Mouse (Mus musculus) stomach, embryonic 15.5 days (tissue): ENCODE results near the gene Gm49711. TPM values are rescaled to one million over a fixed set of nuclear protein-coding genes. Genes with fewer than 3 reads are reported as not detected.
A peak's percentile ranks its signal among the peaks of the same experiment; 100 is the strongest.

Experiments used
- ATAC-seq: fragments of 200-750 bp; cut with Nextera tagmentation; 2 replicates; pipeline ENCODE4 v1.8.0; 2017; ENCODE audit warnings: low read depth, moderate number of reproducible peaks, moderate TSS enrichment; ENCODE audit not compliant: insufficient read depth, low FRiP score
- H3K27ac ChIP-seq: fragments of 300-500 bp; sonication (generic); 2 replicates; pipeline ENCODE4 v1.5.1; 2015; ENCODE audit warnings: mild to moderate bottlenecking, inconsistent platforms
- H3K27me3 ChIP-seq: fragments of 300-500 bp; sonication (generic); replicated peaks from 2 replicates; pipeline ENCODE4 v1.6.1; 2015; ENCODE audit warnings: inconsistent platforms
- H3K36me3 ChIP-seq: fragments of 300-500 bp; sonication (generic); 2 replicates; pipeline ENCODE4 v1.6.1; 2015; ENCODE audit warnings: inconsistent platforms
- H3K4me1 ChIP-seq: fragments of 300-500 bp; sonication (generic); 2 replicates; pipeline ENCODE4 v1.6.1; 2015; ENCODE audit warnings: inconsistent platforms
- H3K4me2 ChIP-seq: fragments of 300-500 bp; sonication (generic); 2 replicates; pipeline ENCODE4 v1.6.1; 2015; ENCODE audit warnings: mild to moderate bottlenecking, inconsistent platforms
- H3K4me3 ChIP-seq: fragments of 300-500 bp; sonication (generic); replicated peaks from 2 replicates; pipeline ENCODE4 v1.5.1; 2015; ENCODE audit warnings: inconsistent platforms
- H3K9ac ChIP-seq: fragments of 300-500 bp; sonication (generic); 2 replicates; pipeline ENCODE4 v1.6.1; 2015; ENCODE audit warnings: inconsistent platforms
- H3K9me3 ChIP-seq: fragments of 300-500 bp; sonication (generic); 2 replicates; pipeline ENCODE4 v1.6.1; 2016; ENCODE audit warnings: inconsistent platforms
- WGBS: fragments of 180-500 bp; shearing (Covaris S2); methylation state at CpG from one replicate; pipeline ENCODE4 v1.1.7; 2015; 5-methylcytosine and 5-hydroxymethylcytosine counted together
- polyA plus RNA-seq: library from polyadenylated mRNA; unstranded; fragments of >200 nt; fragmentation: Nextera tagmentation; extraction: Ambion mirVana; gene quantifications from 2 replicates; pipeline ENCODE4 v1.2.1, GENCODE M21; 2015

Gene Gm49711
- polyA plus RNA-seq, 1 experiment from 2014 or later, result not detected

DNA sequence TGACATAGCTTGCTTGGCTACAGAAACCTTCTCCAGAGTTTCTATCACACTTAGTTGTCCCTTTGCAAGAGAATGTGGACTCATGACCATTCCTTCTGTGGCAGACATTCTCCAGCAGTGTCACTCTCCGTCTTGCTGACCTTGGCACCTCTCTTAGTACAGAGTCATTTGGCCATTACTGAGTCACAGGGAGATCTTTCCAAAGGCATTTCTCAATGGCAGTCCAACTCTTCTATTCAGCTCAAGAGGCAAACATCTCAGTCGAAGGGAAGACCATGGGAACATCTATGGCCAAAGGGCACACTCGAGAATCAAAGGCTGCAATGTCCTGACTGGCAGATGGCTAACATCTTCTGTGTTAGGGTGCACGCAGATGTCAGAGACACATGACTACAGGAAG lies 74.4 kb downstream of the Gm49711 start:
- no peaks in the 10 kb centered on the region for H3K36me3 ChIP-seq
- no peak for ATAC-seq
- no peaks in the 10 kb centered on the region for H3K9me3 ChIP-seq
- no peaks in the 10 kb centered on the region for H3K27me3 ChIP-seq
- H3K4me3 ChIP-seq, result no peak overlapping the region
- H3K4me2 ChIP-seq, result no peak overlapping the region
- no peak overlapping the region for H3K27ac ChIP-seq
- no peak overlapping the region for H3K9ac ChIP-seq
- H3K4me1 ChIP-seq, result no peaks in the 10 kb centered on the region
- WGBS, result 82% methylated on average over 4 of the region's 4 CpGs

DNA sequence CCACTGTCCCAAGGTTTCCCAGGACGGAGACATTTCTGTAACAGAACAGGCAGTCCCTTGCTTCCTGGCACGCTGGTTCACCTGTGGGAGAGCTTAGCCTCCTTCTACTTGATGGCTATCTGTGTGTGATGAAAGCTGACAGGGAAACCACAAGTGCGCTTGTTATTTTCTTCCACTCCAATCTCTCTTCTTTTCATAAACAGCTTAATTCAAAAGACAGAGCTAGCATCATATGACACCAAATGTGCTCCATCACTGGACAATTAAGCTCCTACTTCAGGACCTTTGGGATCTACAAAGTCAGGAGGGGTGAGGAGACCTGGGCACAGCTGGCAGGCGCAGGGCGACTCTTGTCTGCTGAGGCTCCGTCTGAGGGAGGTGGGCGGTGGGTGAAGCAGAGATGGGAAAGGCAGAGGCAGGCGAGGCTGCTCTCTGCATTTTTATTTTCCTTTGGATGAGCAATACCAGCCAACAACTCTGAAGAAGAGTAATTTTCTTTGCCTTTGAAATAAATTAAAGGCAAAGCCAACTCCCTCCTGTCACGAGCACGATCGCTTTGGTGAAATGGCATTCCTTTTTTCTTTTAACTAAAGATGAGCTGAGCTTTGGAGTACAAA lies 76.1 kb downstream of the Gm49711 start:
- 80% methylated on average over 11 of the region's 11 CpGs for WGBS
- no peak for ATAC-seq
- Histone ChIP-seq H3K9me3 (no peaks in the 10 kb centered on the region), H3K36me3 (no peaks in the 10 kb centered on the region), H3K27ac (no peak overlapping the region), H3K4me2 (no peak overlapping the region), H3K27me3 (no peaks in the 10 kb centered on the region), H3K9ac (no peak overlapping the region), H3K4me1 (no peaks in the 10 kb centered on the region), H3K4me3 (no peak overlapping the region)

DNA sequence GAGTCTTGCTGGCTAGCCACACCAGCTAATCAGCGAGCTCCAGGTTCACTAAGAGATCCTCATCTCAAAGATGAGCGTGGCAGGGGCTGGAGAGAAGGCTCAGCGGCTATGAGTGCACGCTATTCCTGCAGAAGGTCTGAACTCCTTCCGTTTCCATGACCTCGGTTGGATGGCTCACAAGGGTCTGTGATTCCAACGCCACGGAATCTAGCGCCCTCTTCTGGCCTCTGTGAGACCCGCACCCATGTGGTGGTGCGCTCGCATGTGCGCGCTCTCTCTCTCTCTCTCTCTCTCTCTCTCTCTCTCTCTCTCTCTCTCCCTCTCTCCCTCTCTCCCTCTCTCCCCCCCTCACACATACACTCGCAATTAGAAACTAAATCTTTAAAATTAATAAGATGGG lies 78.2 kb downstream of the Gm49711 start:
- ATAC-seq, result no peak
- Histone ChIP-seq H3K9ac (no peak overlapping the region), H3K9me3 (no peaks in the 10 kb centered on the region), H3K4me2 (no peak overlapping the region), H3K36me3 (no peaks in the 10 kb centered on the region), H3K27ac (no peak overlapping the region), H3K4me1 (no peaks in the 10 kb centered on the region), H3K4me3 (no peak overlapping the region), H3K27me3 (no peaks in the 10 kb centered on the region)
- 91% methylated on average over 15 of the region's 15 CpGs for WGBS

DNA sequence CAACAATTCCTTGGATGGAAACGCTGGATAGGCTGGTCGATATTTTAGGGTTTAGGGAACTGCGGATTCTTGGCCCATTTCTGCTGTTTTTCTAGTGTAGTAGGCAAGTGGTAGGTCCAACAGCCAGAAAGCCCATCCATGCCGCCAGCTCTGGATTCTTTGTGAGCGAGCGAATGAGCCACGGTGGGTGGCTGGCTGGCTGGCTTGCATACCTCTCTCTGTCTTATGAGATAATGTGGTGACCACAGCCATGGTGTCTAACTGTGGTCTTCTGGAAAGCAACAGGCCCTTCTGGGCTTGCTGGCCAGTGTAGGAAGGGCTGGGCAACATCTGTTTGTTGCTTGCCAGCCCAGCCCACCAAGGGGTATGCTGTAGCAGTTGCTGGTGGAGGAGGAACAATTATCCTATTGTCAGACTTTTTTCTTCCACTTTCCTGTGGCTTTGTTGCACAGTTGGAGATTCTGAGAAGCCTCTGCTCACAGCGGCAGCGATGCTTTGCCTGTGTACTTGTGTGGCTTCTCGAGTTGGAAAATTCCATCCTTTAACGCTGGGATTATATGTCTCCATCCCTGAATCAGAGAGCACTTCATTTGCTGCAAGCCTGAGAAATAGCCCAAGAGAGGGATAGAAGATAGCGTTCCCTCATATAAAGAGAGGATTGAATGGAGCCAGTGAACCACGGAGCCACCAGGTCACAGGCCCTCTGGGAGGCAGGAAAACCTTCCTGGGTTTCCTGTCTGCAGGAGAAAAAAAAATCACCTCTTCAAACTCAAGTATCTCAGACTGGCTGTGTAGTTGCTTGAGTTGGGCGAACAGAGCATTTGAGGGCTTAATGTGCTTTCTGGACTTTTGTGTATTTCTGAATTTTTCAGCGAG lies 81.5 kb downstream of the Gm49711 start:
- Histone ChIP-seq H3K27ac (no peak overlapping the region), H3K36me3 (no peaks in the 10 kb centered on the region), H3K9me3 (no peaks in the 10 kb centered on the region), H3K9ac (no peak overlapping the region), H3K27me3 (no peaks in the 10 kb centered on the region), H3K4me3 (no peak overlapping the region), H3K4me1 (no peaks in the 10 kb centered on the region), H3K4me2 (no peak overlapping the region)
- no peak for ATAC-seq
- WGBS, result 73% methylated on average over 15 of the region's 15 CpGs

DNA sequence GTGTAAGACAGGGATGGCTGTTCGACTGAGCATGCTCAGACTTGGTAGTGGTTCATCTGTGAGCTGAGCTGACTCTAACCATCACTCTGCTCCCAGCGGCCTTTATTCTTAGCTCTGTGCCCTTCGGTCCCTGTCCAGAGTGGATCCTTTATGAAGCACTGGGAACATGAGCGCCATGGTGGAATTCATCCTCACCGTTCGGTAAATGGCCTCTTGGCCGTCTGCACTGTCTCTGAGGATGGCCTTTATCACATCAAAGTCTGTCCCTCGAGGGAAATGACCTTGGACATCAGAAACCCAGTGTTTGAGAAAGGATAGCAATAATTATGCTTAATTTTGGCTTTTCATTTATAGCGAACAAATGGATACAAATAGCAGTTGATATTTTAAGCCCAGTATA lies 82.2 kb downstream of the Gm49711 start:
- Histone ChIP-seq H3K9ac (no peak overlapping the region), H3K36me3 (no peaks in the 10 kb centered on the region), H3K4me1 (no peaks in the 10 kb centered on the region), H3K9me3 (no peaks in the 10 kb centered on the region), H3K27me3 (no peaks in the 10 kb centered on the region), H3K4me3 (no peak overlapping the region), H3K4me2 (no peak overlapping the region), H3K27ac (no peak overlapping the region)
- WGBS, result 78% methylated on average over 9 of the region's 9 CpGs
- ATAC-seq, result no peak

DNA sequence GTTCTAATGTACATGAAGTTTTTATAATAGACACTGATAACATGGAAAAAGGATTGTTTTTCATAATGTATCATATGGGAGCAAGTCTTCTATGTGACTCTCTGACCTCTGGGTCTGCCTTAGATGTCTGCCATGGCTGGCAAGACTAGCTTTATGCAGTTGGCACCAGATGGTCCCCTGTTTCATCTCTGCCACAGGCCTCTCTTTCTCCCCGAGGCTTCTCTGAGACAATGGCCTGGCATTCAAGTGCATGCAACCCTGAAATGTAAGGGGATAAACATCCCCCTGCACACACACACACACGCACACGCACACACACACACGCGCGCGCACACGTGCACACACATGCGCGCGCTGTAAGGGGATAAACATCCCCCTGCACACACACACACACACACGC lies 82.9 kb downstream of the Gm49711 start:
- Histone ChIP-seq H3K36me3 (no peaks in the 10 kb centered on the region), H3K27me3 (no peaks in the 10 kb centered on the region), H3K4me3 (no peak overlapping the region), H3K27ac (no peak overlapping the region), H3K4me1 (no peaks in the 10 kb centered on the region), H3K9me3 (no peaks in the 10 kb centered on the region), H3K4me2 (no peak overlapping the region), H3K9ac (no peak overlapping the region)
- 90% methylated on average over 12 of the region's 12 CpGs for WGBS
- ATAC-seq, result no peak

DNA sequence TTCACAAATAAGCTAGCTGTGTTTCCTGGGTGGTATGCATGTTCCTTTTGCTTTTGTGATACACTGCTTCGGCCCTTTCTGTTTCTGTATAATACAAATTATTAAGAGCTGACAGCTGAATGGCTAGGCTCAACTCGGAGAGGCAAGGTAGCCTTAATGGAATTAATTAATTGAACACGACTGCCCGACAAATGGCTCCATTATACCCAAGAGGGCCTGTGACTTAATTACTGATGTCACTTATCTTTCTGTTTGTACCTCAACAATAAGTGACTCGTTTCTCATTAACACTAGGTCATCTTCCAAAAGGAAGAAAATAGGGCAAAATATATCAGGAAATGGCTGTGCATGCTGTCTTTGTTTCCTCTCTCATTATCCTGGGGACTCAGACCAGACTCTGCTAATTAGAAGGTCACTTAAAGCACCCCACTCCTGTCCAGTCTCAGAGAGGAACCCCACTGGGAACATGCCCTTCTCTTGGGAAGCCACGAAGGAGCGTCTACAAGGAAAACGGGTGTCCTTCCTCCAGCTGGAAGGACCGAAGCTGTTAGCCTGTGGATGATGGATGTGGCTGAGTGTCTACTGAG lies 84.4 kb downstream of the Gm49711 start:
- Histone ChIP-seq H3K4me1 (no peaks in the 10 kb centered on the region), H3K9me3 (no peaks in the 10 kb centered on the region), H3K27me3 (no peaks in the 10 kb centered on the region), H3K36me3 (no peaks in the 10 kb centered on the region), H3K9ac (no peak overlapping the region), H3K4me3 (no peak overlapping the region), H3K4me2 (no peak overlapping the region), H3K27ac (no peak overlapping the region)
- ATAC-seq, result no peak
- 66% methylated on average over 9 of the region's 9 CpGs for WGBS

DNA sequence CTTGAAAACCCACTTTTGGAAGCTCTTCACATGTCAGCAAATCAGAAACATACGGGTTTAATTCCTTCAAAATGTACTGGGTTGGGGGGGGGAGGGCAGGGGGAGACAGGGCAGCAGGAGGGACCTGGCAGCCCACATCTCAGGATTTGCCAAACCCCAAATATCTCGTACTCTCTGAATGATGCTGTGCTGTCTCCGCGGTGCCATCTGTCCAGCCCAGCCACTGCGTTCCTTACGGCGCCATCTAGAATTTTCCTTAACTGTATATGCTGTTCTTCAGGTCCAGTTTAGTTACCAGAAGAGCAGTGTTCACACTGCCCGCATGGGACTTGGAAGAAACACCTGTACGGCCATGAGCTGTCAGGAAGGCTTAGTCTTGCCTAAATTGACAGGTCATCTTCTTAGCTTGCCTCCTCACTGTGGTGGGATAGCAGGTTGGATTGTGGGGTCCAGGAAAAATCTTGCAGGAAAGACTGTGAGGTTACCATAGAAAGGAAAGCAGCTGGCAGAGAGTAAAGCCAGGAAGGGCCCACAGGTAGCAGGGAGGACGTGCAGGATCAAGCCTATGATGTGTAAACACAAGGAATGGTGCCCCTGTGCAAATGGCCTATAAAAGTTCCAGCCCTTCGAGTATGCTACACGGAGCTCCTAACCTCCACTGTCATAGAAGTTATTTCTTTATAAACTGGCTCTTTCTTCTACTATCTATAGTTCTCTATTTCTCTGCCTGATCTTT lies 89.7 kb downstream of the Gm49711 start:
- Histone ChIP-seq H3K27me3 (no peaks in the 10 kb centered on the region), H3K36me3 (no peaks in the 10 kb centered on the region), H3K9me3 (no peaks in the 10 kb centered on the region), H3K9ac (no peak overlapping the region), H3K27ac (no peak overlapping the region), H3K4me3 (no peak overlapping the region), H3K4me2 (no peak overlapping the region), H3K4me1 (no peaks in the 10 kb centered on the region)
- 79% methylated on average over 12 of the region's 12 CpGs for WGBS
- ATAC-seq, result no peak

DNA sequence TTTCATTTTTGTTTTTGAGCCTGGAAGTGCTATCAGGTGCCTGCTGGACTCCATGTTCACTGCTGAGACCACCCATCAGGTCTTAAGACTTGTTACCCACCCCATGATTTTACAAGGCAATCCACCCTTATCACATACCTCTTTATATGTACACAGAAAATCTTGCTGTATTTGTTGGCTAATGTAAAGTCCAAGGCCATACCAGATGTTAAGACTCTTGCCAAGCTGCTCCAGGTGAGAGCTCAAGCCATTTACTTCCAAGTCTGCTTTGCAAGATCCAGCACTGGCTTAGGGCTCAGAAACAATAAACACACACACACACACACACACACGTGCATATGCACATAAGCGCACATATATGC lies 90.2 kb downstream of the Gm49711 start:
- Histone ChIP-seq H3K9me3 (no peaks in the 10 kb centered on the region), H3K4me1 (no peaks in the 10 kb centered on the region), H3K4me2 (no peak overlapping the region), H3K4me3 (no peak overlapping the region), H3K27me3 (no peaks in the 10 kb centered on the region), H3K9ac (no peak overlapping the region), H3K36me3 (no peaks in the 10 kb centered on the region), H3K27ac (no peak overlapping the region)
- whole genome bisulfite sequencing, result 82% methylated on average over 2 of the region's 2 CpGs
- ATAC-seq, result no peak

DNA sequence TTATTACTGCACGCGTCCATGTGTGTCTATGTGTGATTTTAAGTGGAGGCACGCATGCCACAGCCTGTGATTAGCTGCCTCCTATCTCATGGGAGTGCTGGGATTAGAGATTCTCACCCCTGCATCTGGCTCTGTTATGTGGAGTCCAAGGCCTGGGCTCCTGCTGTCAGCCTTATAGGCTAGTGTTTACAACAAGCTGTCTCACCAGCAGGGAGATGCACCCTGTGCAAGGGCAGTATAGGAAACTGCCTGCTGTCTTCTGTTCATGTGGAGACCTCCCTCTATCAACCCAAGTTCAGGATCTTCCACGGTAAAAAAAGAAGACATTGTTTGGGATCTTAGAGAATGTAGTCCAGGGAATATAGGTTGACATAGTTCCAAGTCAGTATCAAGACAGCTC lies 92.9 kb downstream of the Gm49711 start:
- H3K4me3 ChIP-seq, result no peak overlapping the region
- H3K9ac ChIP-seq, result no peak overlapping the region
- H3K36me3 ChIP-seq, result no peaks in the 10 kb centered on the region
- H3K27ac ChIP-seq, result no peak overlapping the region
- H3K4me1 ChIP-seq, result no peaks in the 10 kb centered on the region
- ATAC-seq, result no peak
- H3K9me3 ChIP-seq, result no peaks in the 10 kb centered on the region
- no peak overlapping the region for H3K4me2 ChIP-seq
- H3K27me3 ChIP-seq, result no peaks in the 10 kb centered on the region
- WGBS, result 66% methylated on average over 4 of the region's 4 CpGs

DNA sequence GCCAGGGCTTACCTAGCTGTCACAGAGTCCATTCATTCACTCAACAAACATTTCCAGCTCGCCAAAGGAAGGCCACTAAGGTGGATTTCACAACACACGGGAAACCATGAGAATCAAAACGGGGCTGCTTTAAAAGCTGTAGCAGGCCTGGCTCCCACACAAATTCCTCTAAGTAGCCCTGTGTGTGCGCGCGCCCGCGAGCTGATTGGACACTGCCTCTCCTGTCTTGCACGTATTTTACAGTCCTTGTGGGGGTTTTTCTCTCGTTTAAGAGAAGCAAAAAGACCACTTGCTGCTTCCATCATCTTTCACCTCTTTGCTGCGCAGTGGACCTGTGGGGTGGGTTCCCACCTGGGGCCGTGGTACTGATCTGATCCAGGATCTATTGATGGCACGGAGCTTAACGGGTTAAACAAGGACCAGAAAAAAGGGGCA lies 99.9 kb downstream of the Gm49711 start:
- peak; percentile 39; the same call in 1 of the 2 replicates for ATAC-seq
- no peaks in the 10 kb centered on the region for H3K27me3 ChIP-seq
- no peaks in the 10 kb centered on the region for H3K9me3 ChIP-seq
- no peaks in the 10 kb centered on the region for H3K36me3 ChIP-seq
- H3K4me3 ChIP-seq, result peak overlapping the region; percentile 48
- H3K4me2 ChIP-seq, result peak overlapping the region; percentile 87
- 0 out of 2 replicates have a peak, but pooled peaks cover 8% of the 10 kb centered on the region for H3K4me1 ChIP-seq
- peak overlapping the region; percentile 32; the same call in 1 of the 2 replicates for H3K9ac ChIP-seq
- 0 out of 2 replicates have a peak overlapping the region, but pooled peaks have one; percentile 3 for H3K27ac ChIP-seq
- 2% methylated on average over 14 of the region's 14 CpGs for WGBS
